Mouse (Mus musculus) intestine, embryonic 15.5 days (tissue): ENCODE measurements around the gene Hist1h3h. TPM values are rescaled to one million over a fixed set of nuclear protein-coding genes. Genes with fewer than 3 reads are reported as not detected.
"Not testable (repeated sequence)": the region's sequence is repeated elsewhere in the genome, so short reads cannot be mapped to it uniquely, and the experiment has no call there.

Experiments
- ATAC-seq: fragments of 200-750 bp; cut with Nextera tagmentation; 2 replicates; pipeline ENCODE4 v1.8.0; 2017; ENCODE audit warnings: moderate TSS enrichment, moderate library complexity
- H3K27ac ChIP-seq: fragments of 300-500 bp; sonication (generic); 2 replicates; pipeline ENCODE4 v1.5.1; 2015; ENCODE audit warnings: mild to moderate bottlenecking, inconsistent platforms
- H3K27me3 ChIP-seq: fragments of 300-500 bp; sonication (generic); replicated peaks from 2 replicates; pipeline ENCODE4 v1.6.1; 2015; ENCODE audit warnings: inconsistent platforms
- H3K36me3 ChIP-seq: fragments of 300-500 bp; sonication (generic); 2 replicates; pipeline ENCODE4 v1.6.1; 2015; ENCODE audit warnings: inconsistent platforms
- H3K4me1 ChIP-seq: fragments of 300-500 bp; sonication (generic); replicated peaks from 2 replicates; pipeline ENCODE4 v1.6.1; 2015; ENCODE audit warnings: inconsistent platforms
- H3K4me2 ChIP-seq: fragments of 300-500 bp; sonication (generic); replicated peaks from 2 replicates; pipeline ENCODE4 v1.6.1; 2015; ENCODE audit warnings: mild to moderate bottlenecking, inconsistent platforms
- H3K4me3 ChIP-seq: fragments of 300-500 bp; sonication (generic); replicated peaks from 2 replicates; pipeline ENCODE4 v1.5.1; 2015; ENCODE audit warnings: inconsistent platforms
- H3K9ac ChIP-seq: fragments of 300-500 bp; sonication (generic); 2 replicates; pipeline ENCODE4 v1.6.1; 2015; ENCODE audit warnings: inconsistent platforms
- H3K9me3 ChIP-seq: fragments of 300-500 bp; sonication (generic); 2 replicates; pipeline ENCODE4 v1.6.1; 2016; ENCODE audit warnings: inconsistent platforms
- WGBS: fragments of 180-500 bp; shearing (Covaris S2); methylation state at CpG from one replicate; pipeline ENCODE4 v1.1.7; 2015; 5-methylcytosine and 5-hydroxymethylcytosine counted together
- polyA plus RNA-seq: library from polyadenylated mRNA; unstranded; fragments of >200 nt; fragmentation: Nextera tagmentation; extraction: Ambion mirVana; gene quantifications from 2 replicates; pipeline ENCODE4 v1.2.1, GENCODE M21; 2015

Gene Hist1h3h
- polyA plus RNA-seq, 1 experiment from 2014 or later, result 5.4 TPM

DNA sequence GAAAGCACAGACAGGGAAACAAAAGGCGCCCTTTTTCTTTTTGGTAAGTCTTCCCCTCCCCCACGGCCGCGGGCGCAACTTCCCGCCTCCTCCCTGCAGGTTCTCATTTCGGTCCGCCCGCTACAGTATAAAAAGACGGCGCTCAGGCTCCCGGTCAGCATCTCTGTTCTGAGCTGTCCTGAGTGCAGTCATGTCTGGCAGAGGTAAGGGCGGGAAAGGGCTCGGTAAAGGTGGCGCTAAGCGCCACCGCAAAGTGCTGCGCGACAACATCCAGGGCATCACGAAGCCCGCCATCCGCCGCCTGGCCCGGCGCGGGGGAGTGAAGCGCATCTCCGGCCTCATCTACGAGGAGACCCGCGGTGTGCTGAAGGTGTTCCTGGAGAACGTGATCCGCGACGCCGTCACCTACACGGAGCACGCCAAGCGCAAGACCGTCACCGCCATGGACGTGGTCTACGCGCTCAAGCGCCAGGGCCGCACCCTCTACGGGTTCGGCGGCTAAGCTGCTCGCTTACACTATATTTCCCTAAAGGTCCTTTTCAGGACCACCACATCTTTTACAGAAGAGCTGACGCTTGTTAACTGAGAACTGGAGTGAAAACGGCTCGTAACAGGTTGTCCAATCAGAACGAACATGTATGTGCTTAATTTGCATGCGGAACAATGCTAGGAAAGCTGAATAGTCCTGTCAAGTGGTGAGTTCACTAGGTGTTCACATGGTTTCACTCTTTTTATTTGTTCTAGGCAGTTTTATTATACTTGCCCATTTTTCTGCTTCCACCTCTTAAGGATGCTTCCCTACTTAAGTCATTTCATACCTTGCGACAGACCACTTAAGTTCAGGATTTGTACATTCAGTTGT, 17.7 kb downstream of the Hist1h3h start, which contains the start of gene Hist1h4j:
Gene Hist1h4j (plus strand): TSS at position 159 of the 862 bp plus-strand sequence.
- Histone ChIP-seq H3K4me2 (peak within 1 kb of the TSS; percentile 57), H3K9ac (peak within 1 kb of the TSS; percentile 60), H3K4me3 (peak within 1 kb of the TSS; percentile 45), H3K27ac (peak within 1 kb of the TSS; percentile 96)
- not testable (repeated sequence) for H3K9me3 ChIP-seq, H3K4me1 ChIP-seq, H3K36me3 ChIP-seq, H3K27me3 ChIP-seq
- peak; percentile 92 for ATAC-seq
- under 1% methylated on average over 43 of the region's 56 CpGs for WGBS

DNA sequence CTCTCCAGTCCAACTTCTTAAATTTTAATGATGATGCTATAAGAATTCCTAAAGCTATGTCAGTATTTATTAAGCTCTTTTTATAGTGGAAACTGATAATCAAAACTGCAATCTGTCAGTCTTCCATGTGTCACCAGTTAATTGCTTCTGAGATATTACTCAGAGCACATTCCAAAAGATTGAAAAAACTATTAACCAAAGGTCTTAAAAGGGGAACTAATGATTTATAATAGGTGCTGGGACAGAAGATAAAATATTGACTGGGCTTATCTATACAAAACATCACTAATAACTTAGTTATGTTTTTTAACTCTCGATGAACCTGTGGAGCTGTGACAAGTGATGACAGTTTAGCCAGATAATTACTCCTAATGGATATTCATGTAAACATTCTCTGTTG, 27.5 kb downstream of the Hist1h3h start:
- H3K27me3 ChIP-seq, result no peaks in the 10 kb centered on the region
- 33% methylated on average over 1 of the region's 1 CpGs for WGBS

DNA sequence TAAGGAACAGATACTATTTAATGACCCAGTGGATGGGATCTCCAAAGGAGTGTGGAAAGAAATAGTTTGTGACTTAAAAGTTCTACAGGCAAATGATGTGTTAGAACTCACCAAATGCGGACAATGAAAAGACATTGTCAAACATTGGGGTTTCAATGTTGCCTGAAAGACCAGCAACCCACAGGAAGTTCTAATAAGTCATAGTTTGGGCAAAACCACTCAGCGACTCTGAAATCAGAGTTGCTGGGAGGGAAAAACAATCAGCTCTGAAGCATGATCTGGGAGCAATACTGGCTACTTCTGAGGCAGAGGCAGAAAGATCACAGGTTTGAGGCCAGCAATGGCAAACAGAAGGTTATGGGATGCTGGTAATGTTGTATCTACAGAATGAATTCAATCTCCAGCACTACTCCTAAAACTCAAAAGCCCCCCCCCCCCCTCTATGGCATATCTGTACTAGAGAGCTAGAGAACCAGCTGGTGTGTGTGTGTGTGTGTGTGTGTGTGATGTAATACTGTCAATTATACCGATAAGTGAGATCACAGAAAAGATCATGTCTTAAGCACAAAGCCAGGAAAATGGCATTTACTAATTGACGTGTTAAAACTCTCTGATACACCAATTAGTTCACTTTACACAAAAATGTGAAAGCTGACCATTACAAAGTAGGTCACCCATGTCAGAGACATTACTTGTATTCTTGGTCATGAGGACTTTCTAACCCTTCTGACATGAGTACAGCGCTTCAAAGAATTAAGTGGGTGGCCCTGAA, 32.1 kb downstream of the Hist1h3h start:
- no peaks in the 10 kb centered on the region for H3K36me3 ChIP-seq
- peak overlapping the region; percentile 44 for H3K4me3 ChIP-seq
- ATAC-seq, result no peak
- H3K9me3 ChIP-seq, result no peaks in the 10 kb centered on the region
- peak overlapping the region; percentile 62 for H3K4me2 ChIP-seq
- H3K4me1 ChIP-seq, result 0 out of 2 replicates have a peak, but pooled peaks cover 6% of the 10 kb centered on the region
- H3K27ac ChIP-seq, result peak overlapping the region; percentile 94
- peak overlapping the region; percentile 46 for H3K9ac ChIP-seq
- WGBS, result 4% methylated on average over 5 of the region's 5 CpGs
- H3K27me3 ChIP-seq, result no peaks in the 10 kb centered on the region

More for the DNA sequence above, 27.5 kb downstream of the Hist1h3h start:
- Histone ChIP-seq H3K4me3 (no peak overlapping the region), H3K9me3 (no peaks in the 10 kb centered on the region), H3K9ac (no peak overlapping the region), H3K27ac (no peak overlapping the region), H3K36me3 (no peaks in the 10 kb centered on the region), H3K4me2 (no peak overlapping the region), H3K4me1 (0 out of 2 replicates have a peak, but pooled peaks cover 4% of the 10 kb centered on the region)
- no peak for ATAC-seq

DNA sequence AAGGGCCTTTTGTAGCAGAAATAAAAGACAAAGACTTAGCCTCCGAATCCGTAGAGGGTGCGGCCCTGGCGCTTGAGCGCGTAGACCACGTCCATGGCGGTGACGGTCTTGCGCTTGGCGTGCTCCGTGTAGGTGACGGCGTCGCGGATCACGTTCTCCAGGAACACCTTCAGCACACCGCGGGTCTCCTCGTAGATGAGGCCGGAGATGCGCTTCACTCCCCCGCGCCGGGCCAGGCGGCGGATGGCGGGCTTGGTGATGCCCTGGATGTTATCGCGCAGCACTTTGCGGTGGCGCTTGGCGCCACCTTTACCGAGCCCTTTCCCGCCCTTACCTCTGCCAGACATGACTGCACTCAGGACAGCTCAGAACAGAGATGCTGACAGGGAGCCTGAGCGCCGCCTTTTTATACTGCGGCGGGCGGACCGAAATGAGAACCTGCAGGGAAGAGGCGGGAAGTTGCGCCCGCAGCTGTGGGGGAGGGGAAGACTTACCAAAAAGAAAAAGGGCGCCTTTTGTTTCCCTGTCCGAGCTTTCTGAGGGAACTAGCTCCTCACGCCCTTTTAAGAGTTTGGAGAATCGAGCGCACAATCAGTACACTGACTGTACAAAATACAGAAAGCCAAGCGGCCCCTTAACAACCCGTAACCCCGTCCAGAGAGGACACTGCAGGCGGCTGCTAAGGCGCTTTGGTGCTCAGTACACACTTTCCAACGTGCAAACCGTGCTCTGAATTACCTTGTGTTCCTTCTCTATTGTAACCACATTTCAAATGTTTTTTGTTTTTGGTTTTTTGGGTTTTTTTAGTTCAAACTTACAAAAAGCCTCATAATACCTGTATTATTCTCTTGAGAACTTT, 32.9 kb downstream of the Hist1h3h start, which contains the start of gene Hist1h4k:
Gene Hist1h4k (minus strand): TSS at position 347 of the 859 bp plus-strand sequence.
- ATAC-seq, result peak; percentile 84
- H3K27me3 ChIP-seq, H3K36me3 ChIP-seq, H3K9me3 ChIP-seq, H3K4me1 ChIP-seq: not testable (repeated sequence)
- H3K9ac ChIP-seq, result peak within 1 kb of the TSS; percentile 53
- H3K4me2 ChIP-seq, result peak within 1 kb of the TSS; percentile 62
- H3K4me3 ChIP-seq, result peak within 1 kb of the TSS; percentile 44
- under 1% methylated on average over 51 of the region's 56 CpGs for WGBS
- peak within 1 kb of the TSS; percentile 94 for H3K27ac ChIP-seq

DNA sequence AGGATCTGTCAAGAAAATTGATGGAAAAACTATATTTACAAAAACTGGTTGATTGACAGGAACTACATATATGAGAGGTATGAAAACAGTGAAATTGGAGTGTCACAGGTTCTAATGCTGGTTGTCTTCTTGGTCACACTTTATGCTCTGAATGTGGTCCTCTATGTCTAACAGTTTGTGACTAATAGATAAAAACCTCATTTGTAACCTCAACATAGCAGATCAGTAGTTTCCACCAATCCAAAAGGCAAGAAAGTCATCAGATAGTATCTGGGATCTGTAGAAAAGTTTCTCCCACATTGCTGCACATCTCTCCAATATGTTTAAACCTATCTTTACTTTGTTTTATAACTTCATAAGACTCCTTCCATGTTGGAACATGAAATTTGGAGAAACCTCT, 34.0 kb downstream of the Hist1h3h start:
- no peak for ATAC-seq
- H3K9ac ChIP-seq, result no peak overlapping the region
- H3K4me1 ChIP-seq, result 0 out of 2 replicates have a peak, but pooled peaks cover 6% of the 10 kb centered on the region
- no peak overlapping the region for H3K4me3 ChIP-seq
- no peaks in the 10 kb centered on the region for H3K9me3 ChIP-seq
- H3K27ac ChIP-seq, result no peak overlapping the region
- H3K4me2 ChIP-seq, result no peak overlapping the region
- no peaks in the 10 kb centered on the region for H3K27me3 ChIP-seq
- no peaks in the 10 kb centered on the region for H3K36me3 ChIP-seq

DNA sequence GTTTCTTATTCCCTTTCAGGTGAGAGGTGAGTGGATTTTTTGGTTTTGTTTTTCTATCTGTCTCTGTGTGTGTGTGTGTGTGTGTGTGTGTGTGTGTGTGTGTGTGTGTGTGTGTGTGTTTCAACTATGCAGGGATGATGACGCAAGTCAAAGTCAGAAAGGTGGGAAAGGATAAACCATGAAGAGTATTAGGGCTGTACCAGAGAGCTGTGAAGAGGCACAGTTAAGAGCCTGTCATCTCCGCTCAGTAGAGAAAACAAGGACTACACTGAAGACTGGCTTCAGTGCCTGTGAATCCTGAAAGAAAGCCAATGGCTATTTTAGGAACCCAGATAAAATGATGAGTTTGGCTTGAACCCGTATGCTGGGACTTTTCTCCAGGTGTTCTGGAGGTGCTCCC, 34.4 kb downstream of the Hist1h3h start:
- Histone ChIP-seq H3K27ac (peak overlapping the region; percentile 11; the same call in 1 of the 2 replicates), H3K9me3 (no peaks in the 10 kb centered on the region), H3K4me2 (no peak overlapping the region), H3K4me1 (0 out of 2 replicates have a peak, but pooled peaks cover 6% of the 10 kb centered on the region), H3K27me3 (no peaks in the 10 kb centered on the region), H3K36me3 (no peaks in the 10 kb centered on the region), H3K4me3 (no peak overlapping the region), H3K9ac (no peak overlapping the region)
- no peak for ATAC-seq
- WGBS, result 61% methylated on average over 3 of the region's 3 CpGs

DNA sequence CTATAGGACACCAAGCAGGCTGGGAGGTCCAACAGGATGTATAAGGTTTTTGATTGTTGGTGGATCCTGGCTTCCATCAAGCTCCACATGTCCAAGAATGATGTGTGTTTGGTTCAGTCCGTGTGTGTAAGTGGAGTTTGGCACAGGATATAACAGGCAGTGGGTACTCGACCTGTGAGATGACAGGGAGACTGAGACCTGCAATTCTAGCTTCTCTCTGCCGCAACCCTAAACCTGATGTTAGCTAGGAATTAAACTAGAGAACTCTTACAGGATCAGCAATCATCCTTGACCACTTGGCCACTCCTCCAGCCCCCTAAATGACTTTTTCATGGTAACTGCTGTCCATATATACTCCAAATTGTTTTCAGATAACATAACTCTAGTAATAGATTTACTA, 34.9 kb downstream of the Hist1h3h start:
- 0 out of 2 replicates have a peak, but pooled peaks cover 5% of the 10 kb centered on the region for H3K4me1 ChIP-seq
- H3K4me3 ChIP-seq, result no peak overlapping the region; the same call in 1 of the 2 replicates
- 26% methylated on average over 3 of the region's 3 CpGs for WGBS
- peak overlapping the region; percentile 70; the same call in 1 of the 2 replicates for H3K4me2 ChIP-seq
- ATAC-seq, result no peak
- H3K27ac ChIP-seq, result 0 out of 2 replicates have a peak overlapping the region, but pooled peaks have one; percentile 11
- H3K27me3 ChIP-seq, result no peaks in the 10 kb centered on the region
- H3K9me3 ChIP-seq, result no peaks in the 10 kb centered on the region
- H3K9ac ChIP-seq, result no peak overlapping the region
- no peaks in the 10 kb centered on the region for H3K36me3 ChIP-seq

DNA sequence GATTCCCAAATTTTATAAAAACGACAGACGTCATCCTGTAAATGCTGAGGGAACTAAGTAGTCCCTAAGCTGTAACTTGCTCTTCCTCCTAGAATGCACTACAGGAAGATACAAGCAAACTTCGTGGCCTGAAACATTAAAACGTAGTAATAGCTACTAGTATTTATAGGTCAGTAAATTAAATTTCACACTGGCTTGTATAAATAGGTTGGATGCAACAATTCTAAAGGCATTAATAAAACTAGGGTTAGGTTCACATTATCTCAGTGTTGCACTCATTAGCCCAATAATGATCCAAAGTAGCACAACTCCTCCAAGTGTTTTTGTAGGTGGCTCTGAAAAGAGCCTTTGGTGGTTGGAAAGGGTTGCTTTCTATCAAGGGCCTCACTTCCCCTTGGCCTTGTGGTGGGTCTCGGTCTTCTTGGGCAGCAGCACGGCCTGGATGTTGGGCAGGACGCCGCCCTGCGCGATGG, 35.6 kb downstream of the Hist1h3h start:
- peak overlapping the region; percentile 58 for H3K9ac ChIP-seq
- WGBS, result 1% methylated on average over 10 of the region's 10 CpGs

DNA sequence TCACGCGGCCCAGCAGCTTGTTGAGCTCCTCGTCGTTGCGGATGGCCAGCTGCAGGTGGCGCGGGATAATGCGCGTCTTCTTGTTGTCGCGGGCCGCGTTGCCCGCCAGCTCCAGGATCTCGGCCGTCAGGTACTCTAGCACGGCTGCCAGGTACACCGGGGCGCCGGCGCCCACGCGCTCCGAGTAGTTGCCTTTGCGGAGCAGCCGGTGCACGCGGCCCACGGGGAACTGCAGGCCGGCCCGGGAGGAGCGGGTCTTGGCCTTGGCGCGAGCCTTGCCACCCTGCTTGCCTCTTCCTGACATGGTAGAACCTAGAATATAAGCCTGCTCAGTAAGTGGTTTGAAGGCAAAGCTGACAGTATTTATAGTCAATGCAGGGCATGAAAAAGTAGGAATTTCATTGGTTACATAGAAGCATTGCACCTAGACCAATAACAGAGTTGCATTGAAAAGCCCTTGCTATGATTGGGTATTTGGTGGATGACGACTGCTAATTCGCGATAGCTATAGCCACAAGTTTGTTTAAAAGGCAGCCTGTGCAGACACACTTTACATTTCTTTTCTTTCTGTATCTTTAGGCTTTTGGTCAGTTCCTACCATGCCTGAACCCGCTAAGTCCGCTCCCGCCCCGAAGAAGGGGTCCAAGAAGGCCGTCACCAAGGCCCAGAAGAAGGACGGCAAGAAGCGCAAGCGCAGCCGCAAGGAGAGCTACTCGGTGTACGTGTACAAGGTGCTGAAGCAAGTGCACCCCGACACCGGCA, 36.2 kb downstream of the Hist1h3h start, which contains the start of the genes Hist1h2ak and Hist1h2bn:
Gene Hist1h2ak (minus strand): TSS at position 304 of the 762 bp plus-strand sequence.
Gene Hist1h2bn (plus strand): TSS at position 600 of the 762 bp plus-strand sequence.
- H3K36me3 ChIP-seq, H3K27me3 ChIP-seq, H3K4me1 ChIP-seq, H3K9me3 ChIP-seq: not testable (repeated sequence)
- peak within 1 kb of the TSS; percentile 43 for H3K4me3 ChIP-seq
- peak within 1 kb of the TSS; percentile 91 for H3K27ac ChIP-seq
- H3K4me2 ChIP-seq, result peak within 1 kb of the TSS; percentile 70
- WGBS, result under 1% methylated on average over 48 of the region's 50 CpGs
- peak within 1 kb of the TSS; percentile 58 for H3K9ac ChIP-seq
- ATAC-seq, result peak; percentile 94

More for the DNA sequence above, 35.6 kb downstream of the Hist1h3h start:
- Histone ChIP-seq H3K4me3 (peak overlapping the region; percentile 43), H3K27me3 (no peaks in the 10 kb centered on the region), H3K27ac (peak overlapping the region; percentile 91), H3K4me2 (peak overlapping the region; percentile 70), H3K9me3 (no peaks in the 10 kb centered on the region), H3K4me1 (0 out of 2 replicates have a peak, but pooled peaks cover 2% of the 10 kb centered on the region), H3K36me3 (no peaks in the 10 kb centered on the region)
- ATAC-seq, result no peak

DNA sequence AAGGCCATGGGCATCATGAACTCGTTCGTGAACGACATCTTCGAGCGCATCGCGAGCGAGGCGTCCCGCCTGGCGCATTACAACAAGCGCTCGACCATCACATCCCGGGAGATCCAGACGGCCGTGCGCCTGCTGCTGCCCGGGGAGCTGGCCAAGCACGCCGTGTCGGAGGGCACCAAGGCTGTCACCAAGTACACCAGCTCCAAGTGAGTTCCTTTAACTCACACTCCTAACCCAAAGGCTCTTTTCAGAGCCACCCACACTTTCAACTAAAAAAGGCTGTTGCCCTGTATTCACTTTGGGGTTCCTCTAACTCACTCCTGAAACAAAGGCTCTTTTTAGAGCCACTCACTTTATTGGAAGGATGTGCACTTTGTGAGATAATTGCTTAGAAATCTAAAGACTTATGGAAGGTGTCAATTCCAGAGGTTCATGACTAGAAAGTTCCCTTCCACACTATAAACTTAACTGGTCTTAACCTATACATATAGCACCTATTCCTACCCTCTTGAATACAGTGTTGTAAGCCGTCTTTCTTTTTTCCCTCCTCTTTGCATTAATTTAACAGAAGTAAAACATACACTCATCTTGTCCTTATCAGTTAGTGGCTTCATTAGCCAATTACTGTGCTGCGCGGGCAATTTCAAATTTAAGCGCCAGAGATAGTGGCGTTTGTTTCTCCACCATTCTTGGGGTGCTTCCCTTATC, 37.0 kb downstream of the Hist1h3h start:
- ATAC-seq, H3K9me3 ChIP-seq, H3K4me1 ChIP-seq, H3K27me3 ChIP-seq, H3K36me3 ChIP-seq: not testable (repeated sequence)
- under 1% methylated on average over 17 of the region's 26 CpGs for WGBS
- H3K4me3 ChIP-seq, result peak overlapping the region; percentile 43
- H3K9ac ChIP-seq, result peak overlapping the region; percentile 48
- peak overlapping the region; percentile 70 for H3K4me2 ChIP-seq
- H3K27ac ChIP-seq, result peak overlapping the region; percentile 91
